Mouse (Mus musculus): ENCODE measurements around the gene Nxnl1. TPM values are rescaled to one million over a fixed set of nuclear protein-coding genes. Genes with fewer than 3 reads are reported as not detected.
A peak's percentile ranks its signal among the peaks of the same experiment; 100 is the strongest.

The Nxnl1 gene
- total and polyA plus RNA-seq, 2 experiments from 2014 or later, result 0.05 to 0.55 TPM

DNA sequence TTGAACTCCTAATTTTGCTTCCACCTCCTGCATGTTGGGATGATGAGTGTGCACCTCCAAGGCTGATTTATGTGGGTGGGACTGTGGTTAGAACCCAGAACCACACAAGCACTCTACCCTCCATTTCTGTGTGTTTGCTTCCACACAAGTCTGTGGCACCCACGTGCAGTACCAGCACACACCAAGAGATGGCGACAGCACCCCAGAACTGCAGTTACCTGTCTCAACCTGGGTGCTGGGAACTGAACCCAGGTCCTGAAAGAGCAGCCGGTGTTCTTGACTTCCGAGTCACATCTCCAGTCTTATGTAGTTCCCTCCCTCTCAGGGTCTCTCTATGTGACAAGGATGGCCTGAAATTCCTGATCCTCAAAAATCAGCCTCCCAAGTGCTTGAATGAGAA lies 2.4 kb downstream of the Nxnl1 start:
- H3K4me1 ChIP-seq (ENCODE audit: insufficient read depth, low read length), result peaks cover 7% of the 10 kb centered on the region; the same call in 1 of the 2 replicates
- H3K27me3 ChIP-seq (ENCODE audit: insufficient read depth, low read length), result peaks cover 40% of the 10 kb centered on the region
- H3K4me3 ChIP-seq (ENCODE audit: low read depth, low read length), result no peak overlapping the region
- H3K9ac ChIP-seq (replicated peaks; ENCODE audit: low read length, poor library complexity, severe bottlenecking), result no peak overlapping the region
- H3K9me3 ChIP-seq (ENCODE audit: low read length), result no peaks in the 10 kb centered on the region
- 90% methylated on average over 4 of the region's 4 CpGs for WGBS
- H3K27ac ChIP-seq (ENCODE audit: low read depth, low read length), result no peak overlapping the region
- no peak for ATAC-seq (ENCODE audit: low FRiP score)
- no peak overlapping the region for H3K4me2 ChIP-seq (ENCODE audit: low read depth, low read length, poor library complexity, severe bottlenecking)
- DNase-seq (ENCODE audit: low spot score), result no peak
- TF ChIP-seq CTCF (IDR thresholded peaks at IDR 0.05), result peak; percentile 51
- no peaks in the 10 kb centered on the region for H3K36me3 ChIP-seq (ENCODE audit: insufficient read depth, low read length)

DNA sequence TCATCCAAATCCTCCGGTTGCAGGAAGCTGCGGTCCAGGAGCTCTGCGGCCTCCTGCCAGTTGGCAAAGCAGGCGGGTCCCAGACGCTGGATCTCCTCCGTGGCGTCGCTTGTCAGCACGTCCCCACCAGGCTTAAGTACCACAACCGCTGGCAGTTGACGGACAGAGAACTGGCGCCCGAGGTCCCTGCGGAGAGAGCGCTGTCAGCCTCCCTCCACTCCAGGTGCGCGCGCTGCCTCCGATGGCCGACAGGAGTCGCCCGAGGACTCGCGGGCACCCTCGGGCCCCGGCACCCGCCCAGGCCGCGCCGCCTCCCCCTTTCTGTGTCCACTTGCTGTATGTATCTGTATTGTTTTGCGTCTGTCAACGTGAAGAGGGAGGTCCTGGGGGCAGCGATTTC lies 3.6 kb downstream of the Nxnl1 start:
- peak; percentile 77 for TF ChIP-seq CTCF (IDR thresholded peaks at IDR 0.05)
- Histone ChIP-seq H3K9me3 (ENCODE audit: low read length) (no peaks in the 10 kb centered on the region), H3K4me1 (ENCODE audit: insufficient read depth, low read length) (peaks cover 8% of the 10 kb centered on the region; the same call in 1 of the 2 replicates), H3K27me3 (ENCODE audit: insufficient read depth, low read length) (peaks cover 52% of the 10 kb centered on the region), H3K36me3 (ENCODE audit: insufficient read depth, low read length) (no peaks in the 10 kb centered on the region), H3K27ac (ENCODE audit: low read depth, low read length) (no peak overlapping the region), H3K9ac (replicated peaks; ENCODE audit: low read length, poor library complexity, severe bottlenecking) (no peak overlapping the region; the same call in 1 of the 2 replicates), H3K4me3 (ENCODE audit: low read depth, low read length) (peak overlapping the region; percentile 28), H3K4me2 (ENCODE audit: low read depth, low read length, poor library complexity, severe bottlenecking) (peak overlapping the region; percentile 41)
- under 1% methylated on average over 31 of the region's 33 CpGs for WGBS
- DNase-seq (ENCODE audit: low spot score) (peak; percentile 33), ATAC-seq (ENCODE audit: low FRiP score) (peak; percentile 39; the same call in 1 of the 2 replicates)

DNA sequence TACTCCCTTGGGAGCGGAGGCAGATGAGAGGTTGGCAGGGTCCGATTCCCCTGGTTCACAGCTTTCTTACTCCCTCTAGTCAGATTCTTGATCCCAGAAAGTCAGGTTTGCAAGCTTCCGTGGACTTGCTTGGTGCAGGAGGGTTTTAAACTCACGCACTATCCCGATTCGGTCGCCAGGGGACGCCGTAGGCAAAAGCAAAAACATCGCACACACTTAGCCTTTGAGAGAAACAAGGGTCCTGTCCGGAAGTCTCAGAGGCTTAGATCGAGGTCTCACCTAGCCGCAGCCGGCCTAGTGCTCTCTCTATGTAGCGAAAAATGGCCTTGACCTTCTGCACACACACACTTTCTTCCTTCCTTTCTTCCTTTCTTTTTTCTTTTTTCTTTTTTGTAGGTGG lies 5.0 kb downstream of the Nxnl1 start:
- no peak overlapping the region for H3K4me3 ChIP-seq (ENCODE audit: low read depth, low read length)
- no peaks in the 10 kb centered on the region for H3K9me3 ChIP-seq (ENCODE audit: low read length)
- WGBS, result 4% methylated on average over 15 of the region's 15 CpGs
- no peak overlapping the region for H3K4me2 ChIP-seq (ENCODE audit: low read depth, low read length, poor library complexity, severe bottlenecking)
- peak; percentile 91 for TF ChIP-seq CTCF (IDR thresholded peaks at IDR 0.05)
- no peak overlapping the region for H3K27ac ChIP-seq (ENCODE audit: low read depth, low read length)
- ATAC-seq (ENCODE audit: low FRiP score) (no peak), DNase-seq (ENCODE audit: low spot score) (peak; percentile 74)
- H3K4me1 ChIP-seq (ENCODE audit: insufficient read depth, low read length), result peaks cover 8% of the 10 kb centered on the region; the same call in 1 of the 2 replicates
- H3K36me3 ChIP-seq (ENCODE audit: insufficient read depth, low read length), result no peaks in the 10 kb centered on the region
- H3K27me3 ChIP-seq (ENCODE audit: insufficient read depth, low read length), result peaks cover 61% of the 10 kb centered on the region
- no peak overlapping the region for H3K9ac ChIP-seq (replicated peaks; ENCODE audit: low read length, poor library complexity, severe bottlenecking)

- peaks cover 8% of the 10 kb centered on the region; the same call in 1 of the 2 replicates for H3K4me1 ChIP-seq (ENCODE audit: insufficient read depth, low read length)
- no peak overlapping the region for H3K27ac ChIP-seq (ENCODE audit: low read depth, low read length)
- H3K9ac ChIP-seq (replicated peaks; ENCODE audit: low read length, poor library complexity, severe bottlenecking), result no peak overlapping the region
- H3K9me3 ChIP-seq (ENCODE audit: low read length), result no peaks in the 10 kb centered on the region
- DNase-seq (ENCODE audit: low spot score) (no peak), ATAC-seq (ENCODE audit: low FRiP score) (no peak)
- no peaks in the 10 kb centered on the region for H3K36me3 ChIP-seq (ENCODE audit: insufficient read depth, low read length)
- H3K27me3 ChIP-seq (ENCODE audit: insufficient read depth, low read length), result peaks cover 67% of the 10 kb centered on the region
- H3K4me2 ChIP-seq (ENCODE audit: low read depth, low read length, poor library complexity, severe bottlenecking), result no peak overlapping the region
- 89% methylated on average over 5 of the region's 5 CpGs for WGBS
- TF ChIP-seq CTCF (IDR thresholded peaks at IDR 0.05), result no peak
- H3K4me3 ChIP-seq (ENCODE audit: low read depth, low read length), result no peak overlapping the region
Measured at GRCm38 (mm10) chr8:71560765-71561164, 5.6 kb downstream of the Nxnl1 start.

GRCm38 (mm10) chr8:71560071-71560470 lies 6.3 kb downstream of the Nxnl1 start:
- H3K4me1 ChIP-seq (ENCODE audit: insufficient read depth, low read length), result peaks cover 8% of the 10 kb centered on the region; the same call in 1 of the 2 replicates
- H3K27me3 ChIP-seq (ENCODE audit: insufficient read depth, low read length), result peaks cover 70% of the 10 kb centered on the region
- H3K9me3 ChIP-seq (ENCODE audit: low read length), result no peaks in the 10 kb centered on the region
- DNase-seq (ENCODE audit: low spot score) (no peak), ATAC-seq (ENCODE audit: low FRiP score) (no peak)
- H3K4me3 ChIP-seq (ENCODE audit: low read depth, low read length), result no peak overlapping the region
- no peak for TF ChIP-seq CTCF (IDR thresholded peaks at IDR 0.05)
- H3K27ac ChIP-seq (ENCODE audit: low read depth, low read length), result no peak overlapping the region
- 78% methylated on average over 3 of the region's 3 CpGs for WGBS
- H3K9ac ChIP-seq (replicated peaks; ENCODE audit: low read length, poor library complexity, severe bottlenecking), result no peak overlapping the region
- no peak overlapping the region for H3K4me2 ChIP-seq (ENCODE audit: low read depth, low read length, poor library complexity, severe bottlenecking)
- H3K36me3 ChIP-seq (ENCODE audit: insufficient read depth, low read length), result no peaks in the 10 kb centered on the region

DNA sequence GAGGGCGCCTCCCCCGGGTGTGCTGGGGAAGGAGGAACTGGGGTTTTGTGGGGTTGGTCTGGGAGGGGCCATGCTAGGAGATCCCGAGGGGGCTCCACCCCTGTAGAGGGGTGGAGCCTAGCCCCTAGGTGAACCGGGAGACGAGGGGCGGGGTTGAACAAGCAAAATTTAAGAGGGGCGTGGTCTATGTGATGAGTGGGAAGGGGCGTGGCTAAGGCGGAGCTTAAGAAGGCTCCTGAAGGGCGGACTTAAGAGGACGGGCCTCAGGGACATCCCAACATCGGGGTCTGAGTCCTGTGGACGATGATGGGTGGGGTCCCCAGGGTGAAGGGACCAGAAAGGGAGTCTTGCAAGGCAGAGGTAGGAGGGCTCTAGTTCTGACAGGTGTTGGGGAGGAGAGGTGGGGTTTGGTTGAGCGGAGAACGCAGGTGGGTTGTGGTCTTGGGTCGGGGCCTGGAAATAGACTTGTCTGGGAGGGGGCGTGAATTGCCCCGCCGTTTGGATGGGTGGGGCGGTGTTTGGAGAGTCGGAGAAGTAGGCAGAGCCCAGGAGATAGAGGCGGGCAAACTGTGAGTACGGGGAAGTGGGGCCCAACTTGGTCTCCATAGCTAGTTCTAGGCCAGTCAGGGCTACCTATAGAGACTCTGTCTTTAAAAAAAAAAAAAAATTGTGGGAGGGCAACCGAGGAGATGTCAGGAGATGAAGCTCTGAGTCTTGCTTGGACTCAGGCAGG lies 7.3 kb downstream of the Nxnl1 start:
- Histone ChIP-seq H3K9ac (replicated peaks; ENCODE audit: low read length, poor library complexity, severe bottlenecking) (no peak overlapping the region), H3K4me1 (ENCODE audit: insufficient read depth, low read length) (peaks cover 8% of the 10 kb centered on the region; the same call in 1 of the 2 replicates), H3K4me2 (ENCODE audit: low read depth, low read length, poor library complexity, severe bottlenecking) (peak overlapping the region; percentile 23), H3K4me3 (ENCODE audit: low read depth, low read length) (peak overlapping the region; percentile 19; the same call in 1 of the 2 replicates), H3K9me3 (ENCODE audit: low read length) (no peaks in the 10 kb centered on the region), H3K36me3 (ENCODE audit: insufficient read depth, low read length) (no peaks in the 10 kb centered on the region), H3K27me3 (ENCODE audit: insufficient read depth, low read length) (peaks cover 70% of the 10 kb centered on the region), H3K27ac (ENCODE audit: low read depth, low read length) (no peak overlapping the region)
- TF ChIP-seq CTCF (IDR thresholded peaks at IDR 0.05), result no peak
- no peak for ATAC-seq (ENCODE audit: low FRiP score)
- WGBS, result 2% methylated on average over 24 of the region's 24 CpGs
- DNase-seq (ENCODE audit: low spot score), result peak; percentile 35
